Mouse (Mus musculus) small intestine, adult 2 months (tissue): ENCODE measurements around the gene Lfng.

Source experiments
- CTCF ChIP-seq: fragments of 200-500 bp; IDR thresholded peaks from 2 replicates; pipeline ENCODE4 v1.5.1; 2012; ENCODE audit warnings: low read depth, mild to moderate bottlenecking, control low read depth, inconsistent platforms, low read length, moderate library complexity, mixed read lengths; ENCODE audit not compliant: insufficient replicate concordance, insufficient read length; ENCODE audit errors: extremely low read depth
- POLR2A ChIP-seq: fragments of 200-500 bp; IDR thresholded peaks from 2 replicates; pipeline ENCODE4 v1.6.1; 2012; ENCODE audit warnings: low read depth, mild to moderate bottlenecking, control low read depth, inconsistent platforms, low read length, moderate library complexity

- TF ChIP-seq CTCF (no peak), POLR2A (no peak)
Observed at GRCm38 (mm10) chr5:140624238-140624637, 17.1 kb downstream of the Lfng start.
